Mouse (Mus musculus) CH12.LX (cell line): ENCODE data around the gene Map7.

Experiments
- CTCF ChIP-seq, 2 experiments: IDR thresholded peaks in 1 of 2; conservative IDR thresholded peaks in 1 of 2; 2 replicates each; pipeline ENCODE4 v1.5.1; 2011 to 2012; ENCODE audit warnings: low read depth in 2 of 2, low read length in 2 of 2, improper control_type of control experiment in 1 of 2, inconsistent platforms in 1 of 2, mild to moderate bottlenecking in 1 of 2, moderate library complexity in 1 of 2
- EP300 ChIP-seq: IDR thresholded peaks from 2 replicates; pipeline ENCODE4 v1.6.1; 2011; ENCODE audit warnings: low read length, improper control_type of control experiment
- HCFC1 ChIP-seq: IDR thresholded peaks from 2 replicates; pipeline ENCODE4 v1.6.1; 2012; ENCODE audit warnings: low read depth, mild to moderate bottlenecking, inconsistent platforms, low read length, improper control_type of control experiment
- MAFK ChIP-seq: IDR thresholded peaks from 2 replicates; pipeline ENCODE4 v1.6.1; 2011; ENCODE audit warnings: low read length, improper control_type of control experiment; ENCODE audit not compliant: insufficient replicate concordance

GRCm38 (mm10) chr10:20158756-20159155, 10.5 kb downstream of the Map7 start:
- TF ChIP-seq HCFC1 (no peak), MAFK (no peak), EP300 (no peak), CTCF (conservative IDR thresholded peaks at IDR 0.05 in 1 of 2, IDR thresholded peaks at IDR 0.05 in 1 of 2; ENCODE audit: low read depth in 2 of 2, low read length in 2 of 2) (no peak)
